Mouse (Mus musculus): ENCODE data around the gene Entpd3. TPM values are rescaled to one million over a fixed set of nuclear protein-coding genes. Genes with fewer than 3 reads are reported as not detected.

The Entpd3 gene
- 2.1 and 2.8 TPM in 2 replicates for polyA plus RNA-seq (2015; fragmentation: Nextera tagmentation; extraction: Ambion mirVana)

GRCm38 (mm10) chr9:120539662-120540251 lies at the start of gene Entpd3:
TSS of gene Entpd3 (plus strand) at chr9:120539818.
- H3K9ac ChIP-seq, result peak within 1 kb of the TSS; percentile 31
- H3K9me3 ChIP-seq, result no peaks in the 10 kb centered on the region
- H3K4me2 ChIP-seq, result peak within 1 kb of the TSS; percentile 84
- under 1% methylated on average over 29 of the region's 31 CpGs for WGBS
- peaks cover 14% of the 10 kb centered on the region for H3K4me1 ChIP-seq
- ATAC-seq (ENCODE audit: insufficient number of reproducible peaks, low FRiP score, low TSS enrichment, low read depth), result no peak
- no peak within 1 kb of the TSS for H3K27ac ChIP-seq
- no peaks in the 10 kb centered on the region for H3K36me3 ChIP-seq
- H3K27me3 ChIP-seq, result peaks cover 20% of the 10 kb centered on the region
- peak within 1 kb of the TSS; percentile 39 for H3K4me3 ChIP-seq

GRCm38 (mm10) chr9:120491509-120491908 lies 48.1 kb upstream of the Entpd3 start:
- no peaks in the 10 kb centered on the region for H3K9me3 ChIP-seq
- WGBS, result 81% methylated on average over 3 of the region's 3 CpGs
- H3K27ac ChIP-seq, result no peak overlapping the region
- H3K36me3 ChIP-seq, result peaks cover 26% of the 10 kb centered on the region
- H3K4me2 ChIP-seq, result peak overlapping the region; percentile 61
- H3K4me3 ChIP-seq, result peak overlapping the region; percentile 99
- H3K9ac ChIP-seq, result no peak overlapping the region
- no peak for ATAC-seq (ENCODE audit: insufficient number of reproducible peaks, low FRiP score, low TSS enrichment, low read depth)
- H3K27me3 ChIP-seq, result no peaks in the 10 kb centered on the region
- peaks cover 17% of the 10 kb centered on the region for H3K4me1 ChIP-seq

- Histone ChIP-seq H3K4me1 (peaks cover 17% of the 10 kb centered on the region), H3K9me3 (no peaks in the 10 kb centered on the region), H3K4me2 (peak within 1 kb of the TSS; percentile 61), H3K27me3 (no peaks in the 10 kb centered on the region), H3K4me3 (peak within 1 kb of the TSS; percentile 99), H3K36me3 (peaks cover 26% of the 10 kb centered on the region), H3K27ac (peak within 1 kb of the TSS; percentile 92), H3K9ac (peak within 1 kb of the TSS; percentile 99)
- 4% methylated on average over 19 of the region's 19 CpGs for WGBS
- no peak for ATAC-seq (ENCODE audit: insufficient number of reproducible peaks, low FRiP score, low TSS enrichment, low read depth)
These were observed 47.6 kb upstream of the Entpd3 start, which contains the start of gene Eif1b for GRCm38 (mm10) chr9:120492010-120492399. TSS of gene Eif1b (plus strand) at chr9:120492232.

- H3K9ac ChIP-seq, result peak overlapping the region; percentile 99
- H3K27me3 ChIP-seq, result no peaks in the 10 kb centered on the region
- ATAC-seq (ENCODE audit: insufficient number of reproducible peaks, low FRiP score, low TSS enrichment, low read depth), result peak; percentile 77
- H3K4me1 ChIP-seq, result peaks cover 17% of the 10 kb centered on the region
- peak overlapping the region; percentile 61 for H3K4me2 ChIP-seq
- H3K9me3 ChIP-seq, result no peaks in the 10 kb centered on the region
- H3K27ac ChIP-seq, result peak overlapping the region; percentile 92
- H3K36me3 ChIP-seq, result peaks cover 26% of the 10 kb centered on the region
- WGBS, result under 1% methylated on average over 71 of the region's 97 CpGs
- peak overlapping the region; percentile 99 for H3K4me3 ChIP-seq
These were observed 46.9 kb upstream of the Entpd3 start for GRCm38 (mm10) chr9:120492400-120493351.

GRCm38 (mm10) chr9:120493781-120494180 lies 45.8 kb upstream of the Entpd3 start:
- Histone ChIP-seq H3K4me2 (peak overlapping the region; percentile 61), H3K4me3 (peak overlapping the region; percentile 99), H3K36me3 (peaks cover 26% of the 10 kb centered on the region), H3K9ac (peak overlapping the region; percentile 99), H3K4me1 (peaks cover 17% of the 10 kb centered on the region), H3K27ac (peak overlapping the region; percentile 92; the same call in 1 of the 2 replicates), H3K27me3 (no peaks in the 10 kb centered on the region), H3K9me3 (no peaks in the 10 kb centered on the region)
- 54% methylated on average over 12 of the region's 12 CpGs for WGBS
- no peak for ATAC-seq (ENCODE audit: insufficient number of reproducible peaks, low FRiP score, low TSS enrichment, low read depth)

GRCm38 (mm10) chr9:120496691-120497090 lies 42.9 kb upstream of the Entpd3 start:
- no peak overlapping the region for H3K9ac ChIP-seq
- H3K27ac ChIP-seq, result no peak overlapping the region
- no peak overlapping the region for H3K4me2 ChIP-seq
- H3K4me3 ChIP-seq, result no peak overlapping the region
- H3K9me3 ChIP-seq, result no peaks in the 10 kb centered on the region
- no peaks in the 10 kb centered on the region for H3K27me3 ChIP-seq
- H3K4me1 ChIP-seq, result peaks cover 17% of the 10 kb centered on the region
- ATAC-seq (ENCODE audit: insufficient number of reproducible peaks, low FRiP score, low TSS enrichment, low read depth), result no peak
- WGBS, result 3% methylated on average over 3 of the region's 3 CpGs
- H3K36me3 ChIP-seq, result peaks cover 26% of the 10 kb centered on the region

GRCm38 (mm10) chr9:120497983-120498382 lies 41.6 kb upstream of the Entpd3 start:
- peaks cover 26% of the 10 kb centered on the region for H3K36me3 ChIP-seq
- no peak for ATAC-seq (ENCODE audit: insufficient number of reproducible peaks, low FRiP score, low TSS enrichment, low read depth)
- no peak overlapping the region for H3K9ac ChIP-seq
- H3K4me3 ChIP-seq, result no peak overlapping the region
- H3K27me3 ChIP-seq, result no peaks in the 10 kb centered on the region
- H3K4me2 ChIP-seq, result no peak overlapping the region
- H3K4me1 ChIP-seq, result peaks cover 13% of the 10 kb centered on the region
- H3K27ac ChIP-seq, result no peak overlapping the region
- WGBS, result 84% methylated on average over 5 of the region's 5 CpGs
- no peaks in the 10 kb centered on the region for H3K9me3 ChIP-seq

GRCm38 (mm10) chr9:120501191-120501902 lies 38.3 kb upstream of the Entpd3 start:
- peaks cover 2% of the 10 kb centered on the region; the same call in 1 of the 2 replicates for H3K36me3 ChIP-seq
- 35% methylated on average over 10 of the region's 10 CpGs for WGBS
- no peaks in the 10 kb centered on the region for H3K4me1 ChIP-seq
- no peaks in the 10 kb centered on the region for H3K9me3 ChIP-seq
- H3K27ac ChIP-seq, result no peak overlapping the region
- no peak overlapping the region for H3K4me2 ChIP-seq
- no peak for ATAC-seq (ENCODE audit: insufficient number of reproducible peaks, low FRiP score, low TSS enrichment, low read depth)
- H3K27me3 ChIP-seq, result no peaks in the 10 kb centered on the region
- no peak overlapping the region for H3K9ac ChIP-seq
- no peak overlapping the region for H3K4me3 ChIP-seq

GRCm38 (mm10) chr9:120502013-120502412 lies 37.6 kb upstream of the Entpd3 start:
- Histone ChIP-seq H3K9me3 (no peaks in the 10 kb centered on the region), H3K27me3 (no peaks in the 10 kb centered on the region), H3K4me1 (no peaks in the 10 kb centered on the region), H3K4me3 (no peak overlapping the region), H3K4me2 (no peak overlapping the region), H3K27ac (no peak overlapping the region), H3K9ac (no peak overlapping the region), H3K36me3 (no peaks in the 10 kb centered on the region; the same call in 1 of the 2 replicates)
- no peak for ATAC-seq (ENCODE audit: insufficient number of reproducible peaks, low FRiP score, low TSS enrichment, low read depth)
- WGBS, result 8% methylated on average over 8 of the region's 8 CpGs

- Histone ChIP-seq H3K9me3 (no peaks in the 10 kb centered on the region), H3K27me3 (no peaks in the 10 kb centered on the region), H3K36me3 (no peaks in the 10 kb centered on the region), H3K27ac (no peak overlapping the region), H3K4me3 (no peak overlapping the region), H3K4me1 (no peaks in the 10 kb centered on the region), H3K9ac (no peak overlapping the region), H3K4me2 (no peak overlapping the region)
- WGBS, result 87% methylated on average over 2 of the region's 2 CpGs
- no peak for ATAC-seq (ENCODE audit: insufficient number of reproducible peaks, low FRiP score, low TSS enrichment, low read depth)
These were observed 35.2 kb upstream of the Entpd3 start for GRCm38 (mm10) chr9:120504423-120504822.

- H3K9ac ChIP-seq, result no peak overlapping the region
- H3K4me1 ChIP-seq, result no peaks in the 10 kb centered on the region
- H3K4me2 ChIP-seq, result no peak overlapping the region
- H3K9me3 ChIP-seq, result no peaks in the 10 kb centered on the region
- no peaks in the 10 kb centered on the region for H3K27me3 ChIP-seq
- H3K4me3 ChIP-seq, result no peak overlapping the region
- H3K36me3 ChIP-seq, result no peaks in the 10 kb centered on the region
- 77% methylated on average over 3 of the region's 3 CpGs for WGBS
- ATAC-seq (ENCODE audit: insufficient number of reproducible peaks, low FRiP score, low TSS enrichment, low read depth), result no peak
- no peak overlapping the region for H3K27ac ChIP-seq
These were observed 27.8 kb upstream of the Entpd3 start for GRCm38 (mm10) chr9:120511781-120512180.

Data from limb, embryonic 15.5 days (tissue).